Mouse (Mus musculus) left cerebral cortex, adult 2 months (tissue): ENCODE data around the gene Gstm3. TPM values are rescaled to one million over a fixed set of nuclear protein-coding genes. Genes with fewer than 3 reads are reported as not detected.
A peak's percentile ranks its signal among the peaks of the same experiment; 100 is the strongest.
"Not testable (repeated sequence)": the region's sequence is repeated elsewhere in the genome, so short reads cannot be mapped to it uniquely, and the experiment has no call there.

ENCODE experiments used
- DNase-seq, 2 experiments: peaks; one replicate each; pipeline ENCODE4 v3.0.0; 2021 to 2022; ENCODE audit warnings: low spot score in 2 of 2, mixed read lengths in 1 of 2; ENCODE audit errors: extremely low spot score in 1 of 2
- H3K27ac ChIP-seq: fragments of 200-600 bp; 2 replicates; pipeline ENCODE4 v1.8.1; 2022
- H3K4me3 ChIP-seq: fragments of 200-600 bp; 2 replicates; pipeline ENCODE4 v1.8.1; 2022
- CTCF ChIP-seq: fragments of 200-600 bp; IDR thresholded peaks from 2 replicates; pipeline ENCODE4 v1.8.1; 2022; ENCODE audit warnings: antibody characterized with exemption, mild to moderate bottlenecking, moderate library complexity
- intact Hi-C: fragments of 180-260 bp; cut with DNase I; formaldehyde crosslinking; loops from one replicate; pipeline ENCODE4 v1.15.1; 2025
- long read RNA-seq, 2 experiments: library from polyadenylated mRNA; stranded (forward); transcript quantifications; one replicate each; pipeline ENCODE4 v2.0.0; 2021; ENCODE audit warnings: borderline mapping rate in 2 of 2
- total RNA-seq, 2 experiments: library from RNA; stranded (reverse); gene quantifications; 2 replicates each; pipeline ENCODE4 v1.2.3; 2021

The Gstm3 gene
- not detected for total RNA-seq
- long read RNA-seq, experiment 1 = 0 reads
- long read RNA-seq, experiment 2 = 0 reads

DNA sequence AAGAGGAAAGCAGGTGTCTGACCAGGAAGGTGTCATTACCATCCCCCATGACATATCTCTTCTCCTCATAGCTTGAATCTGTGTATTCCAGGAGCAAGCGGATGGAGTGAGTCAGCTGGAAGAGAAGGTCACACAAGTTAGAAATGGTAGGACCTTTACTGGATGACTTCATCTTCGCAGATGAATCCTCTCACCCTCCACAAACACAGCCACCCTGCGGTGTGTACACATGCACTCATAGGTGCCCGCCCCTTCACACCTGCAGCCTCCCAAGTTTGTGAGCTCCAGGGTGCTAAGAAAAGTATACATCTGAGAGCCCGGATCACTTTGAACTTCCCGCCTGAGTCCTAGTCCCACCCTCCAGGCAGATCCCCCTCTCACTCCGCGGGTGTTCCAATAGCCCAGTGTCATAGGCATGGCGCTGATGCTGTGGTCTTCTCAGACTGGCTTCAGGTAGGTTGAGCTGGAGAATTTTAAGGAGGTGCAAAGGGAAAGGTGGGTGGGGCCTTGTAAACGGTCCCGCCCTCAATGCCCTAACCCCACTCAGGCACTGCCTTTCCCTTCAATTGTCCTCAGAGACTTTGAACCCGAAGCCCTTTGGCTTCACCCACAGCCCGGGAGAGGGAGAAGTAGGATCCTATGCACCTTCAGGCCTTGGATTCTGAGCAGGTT, at the start of gene Gstm3:
Gstm3 (minus strand) TSS at position 560 of the 672 bp plus-strand sequence.
- intact Hi-C loops = no loop called here
- TF ChIP-seq CTCF = no peak
- DNase-seq = no peak
- Histone ChIP-seq H3K4me3 (no peak within 1 kb of the TSS), H3K27ac (no peak within 1 kb of the TSS)

GRCm38 (mm10) chr3:108018190-108018820, 49.2 kb upstream of the Gstm3 start:
- intact Hi-C loops = loop anchor here (1.0 to 5.0 kb wide), 7 partner anchors 26 to 336 kb away; partner anchors contain the start of genes Gnai3, Gstm4 and Gstm7
- peak overlapping the region; percentile 51 for H3K4me3 ChIP-seq
- no peak for DNase-seq
- peak overlapping the region; percentile 72 for H3K27ac ChIP-seq
- TF ChIP-seq CTCF = no peak

DNA sequence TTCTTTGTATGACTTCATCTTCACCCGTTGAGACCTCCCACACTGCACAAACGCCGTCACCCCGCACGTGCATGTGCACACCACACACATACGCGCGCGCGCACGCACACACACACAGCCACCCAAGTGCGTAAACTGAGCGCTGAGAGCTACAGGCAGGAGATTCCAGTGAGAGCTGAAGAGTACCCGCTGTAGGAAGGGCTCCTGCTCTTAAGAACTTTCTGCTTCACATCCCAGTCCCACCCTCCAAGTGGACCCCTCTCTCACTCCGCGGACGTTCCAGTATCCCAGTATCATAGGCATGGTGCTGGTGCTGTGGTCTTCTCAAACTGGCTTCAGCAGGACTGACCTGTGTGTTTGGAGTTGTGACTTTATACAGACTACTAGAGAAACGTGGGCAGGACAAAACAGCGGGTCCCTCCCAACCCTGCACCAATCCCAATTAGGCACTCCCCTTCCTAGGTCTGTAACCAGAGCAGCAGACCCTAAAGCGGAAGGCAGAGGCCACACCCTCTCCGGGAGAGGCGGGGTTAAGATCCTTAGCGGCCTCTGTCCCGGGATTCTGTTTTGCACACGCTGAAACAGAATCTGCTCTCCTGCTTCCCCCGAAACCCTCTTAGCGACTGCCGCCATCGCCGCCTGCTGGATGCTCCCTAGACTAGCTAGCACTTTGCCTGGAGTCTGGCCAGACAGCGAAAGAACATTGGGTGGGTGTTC, 48.5 kb upstream of the Gstm3 start, which contains the start of gene Gstm1:
Gstm1 (minus strand) TSS at position 501 of the 717 bp plus-strand sequence.
- TF ChIP-seq CTCF = peak; percentile 90
- peak within 1 kb of the TSS; percentile 51 for H3K4me3 ChIP-seq
- DNase-seq = peak; percentile 92 to 93
- peak within 1 kb of the TSS; percentile 72 for H3K27ac ChIP-seq
- intact Hi-C loops = loop anchor here (1.0 to 5.0 kb wide), 7 partner anchors 27 to 335 kb away; partner anchors contain the start of genes Gnai3, Gstm4 and Gstm7

- H3K27ac ChIP-seq, DNase-seq: not testable (repeated sequence)
- intact Hi-C loops = loop anchor here (5.0 kb wide), 2 partner anchors 131 to 334 kb away; partner anchors contain the start of gene Gnai3
- H3K4me3 ChIP-seq = peak overlapping the region; percentile 51
Observed at GRCm38 (mm10) chr3:108016468-108016867, 47.4 kb upstream of the Gstm3 start.

DNA sequence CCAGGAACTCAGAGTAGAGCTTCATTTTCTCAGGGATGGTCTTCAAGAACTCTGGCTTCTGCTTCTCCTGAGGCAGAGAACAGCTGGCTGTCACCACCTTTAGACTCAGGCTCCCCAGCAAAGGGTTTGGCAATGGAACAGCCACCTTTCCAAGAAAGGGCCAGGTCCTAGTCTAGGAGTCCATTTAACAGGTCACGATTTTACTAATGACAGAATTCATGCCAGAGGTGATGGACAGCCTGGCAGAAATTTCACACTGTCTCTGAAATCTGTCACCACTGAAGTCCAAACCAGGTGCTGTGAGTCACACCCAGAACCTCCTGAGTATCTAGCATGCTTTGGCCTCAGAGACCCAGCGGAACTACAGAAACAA, 45.9 kb upstream of the Gstm3 start:
- no peak for DNase-seq
- intact Hi-C loops = loop anchor here (5.0 kb wide), 2 partner anchors 132 to 333 kb away; partner anchors contain the start of gene Gnai3
- Histone ChIP-seq H3K27ac (no peak overlapping the region), H3K4me3 (no peak overlapping the region)
- no peak for TF ChIP-seq CTCF

GRCm38 (mm10) chr3:108014098-108014973, 45.3 kb upstream of the Gstm3 start:
- no peak for TF ChIP-seq CTCF
- Histone ChIP-seq H3K4me3 (no peak overlapping the region), H3K27ac (peak overlapping the region; percentile 44; the same call in 1 of the 2 replicates)
- DNase-seq = no peak
- intact Hi-C loops = no loop called here

DNA sequence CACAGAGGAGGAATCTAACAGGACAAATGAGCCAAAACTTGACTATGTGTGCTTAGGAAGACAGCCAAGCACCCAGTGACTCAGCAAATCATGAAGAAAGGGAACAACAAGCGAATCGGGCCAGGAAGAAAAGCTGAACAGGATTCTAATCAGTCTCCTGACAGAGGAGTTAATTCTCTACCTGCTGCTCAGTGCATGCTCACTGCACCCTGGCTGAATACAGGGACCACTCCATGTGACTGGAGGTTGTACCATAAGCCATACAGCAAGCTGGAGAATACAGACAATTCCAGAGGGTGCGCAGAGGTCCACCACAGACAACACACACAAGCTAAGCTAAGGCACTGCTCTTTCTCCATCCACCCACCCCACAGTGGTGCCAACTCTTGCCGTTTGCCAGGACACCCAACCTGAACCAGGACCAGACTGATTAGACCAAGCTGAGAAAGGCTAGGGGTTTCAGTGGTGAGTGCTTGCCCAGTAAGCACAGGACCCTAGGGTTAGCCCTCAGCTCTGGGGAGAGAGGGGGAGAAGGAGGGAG, 44.3 kb upstream of the Gstm3 start:
- intact Hi-C loops = no loop called here
- Histone ChIP-seq H3K4me3 (peak overlapping the region; percentile 1; the same call in 1 of the 2 replicates), H3K27ac (peak overlapping the region; percentile 84)
- DNase-seq = peak; percentile 55 to 67
- TF ChIP-seq CTCF = no peak

GRCm38 (mm10) chr3:108011558-108011957, 42.5 kb upstream of the Gstm3 start:
- DNase-seq = no peak
- Histone ChIP-seq H3K4me3 (no peak overlapping the region), H3K27ac (no peak overlapping the region)
- no peak for TF ChIP-seq CTCF
- intact Hi-C loops = no loop called here

GRCm38 (mm10) chr3:108010286-108010685, 41.2 kb upstream of the Gstm3 start:
- intact Hi-C loops = no loop called here
- DNase-seq = no peak
- TF ChIP-seq CTCF = no peak
- Histone ChIP-seq H3K4me3 (no peak overlapping the region), H3K27ac (no peak overlapping the region)

GRCm38 (mm10) chr3:108002021-108002420, 32.9 kb upstream of the Gstm3 start:
- Histone ChIP-seq H3K27ac (no peak overlapping the region), H3K4me3 (no peak overlapping the region)
- no peak for DNase-seq
- no peak for TF ChIP-seq CTCF
- intact Hi-C loops = no loop called here

GRCm38 (mm10) chr3:107999491-107999890, 30.4 kb upstream of the Gstm3 start:
- intact Hi-C loops = no loop called here
- TF ChIP-seq CTCF = no peak
- Histone ChIP-seq H3K27ac (no peak overlapping the region), H3K4me3 (no peak overlapping the region)
- DNase-seq = no peak
